Mouse (Mus musculus) heart, adult 2 months (tissue): ENCODE data around the gene Camsap3.

Source experiments
- EP300 ChIP-seq: fragments of 200-500 bp; IDR thresholded peaks from 2 replicates; pipeline ENCODE4 v1.6.1; 2011; ENCODE audit warnings: low read depth, low read length, control low read depth; ENCODE audit not compliant: insufficient read depth
- POLR2A ChIP-seq: fragments of 200-500 bp; IDR thresholded peaks from 2 replicates; pipeline ENCODE4 v1.6.1; 2011; ENCODE audit warnings: mild to moderate bottlenecking, low read depth, low read length, control low read depth; ENCODE audit not compliant: insufficient read depth

DNA sequence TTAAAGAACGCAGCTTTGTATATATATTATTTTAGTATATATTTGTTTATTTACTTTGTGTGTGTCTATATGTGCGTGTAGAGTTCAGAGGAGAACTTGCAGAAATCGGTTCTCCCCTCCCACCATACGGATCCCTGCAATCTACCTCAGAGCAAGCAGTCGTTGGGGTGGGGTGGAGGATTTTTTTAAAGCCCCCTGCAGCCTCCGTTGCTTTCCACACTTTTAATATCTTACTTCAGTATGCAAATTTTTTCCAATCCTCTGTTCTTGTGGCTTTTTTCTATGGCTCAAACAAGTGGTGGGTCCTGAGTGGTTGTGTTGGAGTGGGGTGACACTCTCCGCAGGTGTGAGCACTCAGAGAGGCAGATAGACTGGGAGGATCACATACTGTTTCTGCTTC is 18.7 kb upstream of the Camsap3 start:
- no peak for TF ChIP-seq EP300
- TF ChIP-seq POLR2A: no peak
